Mouse (Mus musculus): ENCODE data around the gene Hist1h4d. TPM values are rescaled to one million over a fixed set of nuclear protein-coding genes. Genes with fewer than 3 reads are reported as not detected.
"Not testable (repeated sequence)": the region's sequence is repeated elsewhere in the genome, so short reads cannot be mapped to it uniquely, and the experiment has no call there.

Gene Hist1h4d
- polyA plus RNA-seq, 1 experiment from 2014 or later, result 102 TPM

DNA sequence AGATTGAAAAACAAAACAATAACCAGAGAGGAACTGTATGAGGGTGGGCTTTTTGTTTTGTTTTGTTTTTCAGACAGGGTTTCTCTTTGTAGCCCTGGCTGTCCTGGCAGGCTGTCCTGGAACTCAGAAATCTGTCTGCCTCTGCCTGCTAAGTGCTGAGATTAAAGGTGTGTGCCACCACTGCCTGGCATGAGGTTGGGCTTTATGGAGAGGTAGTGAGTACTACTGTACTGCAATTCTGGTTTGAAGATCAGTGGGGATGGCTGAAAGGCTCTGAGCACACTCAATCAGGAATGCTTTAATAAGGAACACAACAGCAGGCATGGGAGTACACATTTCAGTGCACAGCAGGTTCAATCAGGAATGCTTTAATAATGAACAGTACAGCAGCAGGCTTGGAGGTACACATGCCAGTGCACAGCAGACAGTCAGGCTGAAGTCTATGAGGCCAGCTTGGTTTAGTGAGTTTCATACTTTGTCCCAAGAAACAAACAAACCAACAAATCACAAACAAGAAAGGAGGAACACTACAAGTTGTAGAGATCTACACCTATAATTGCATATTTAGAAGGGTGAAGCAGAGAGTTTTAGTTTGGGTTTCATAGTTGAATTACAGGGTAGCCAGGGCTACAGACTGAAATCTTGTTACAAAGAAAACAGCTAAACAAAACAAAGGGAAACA is 2.1 kb downstream of the Hist1h4d start:
- Histone ChIP-seq H3K36me3 (ENCODE audit: insufficient read depth, low read length) (no peaks in the 10 kb centered on the region), H3K4me3 (ENCODE audit: low read length) (no peak overlapping the region), H3K9ac (replicated peaks; ENCODE audit: low read length) (peak overlapping the region; percentile 7; the same call in 1 of the 2 replicates), H3K27me3 (ENCODE audit: insufficient read depth, low read length) (no peaks in the 10 kb centered on the region), H3K27ac (ENCODE audit: low read length) (peak overlapping the region; percentile 92), H3K4me2 (replicated peaks; ENCODE audit: low read depth, low read length) (peak overlapping the region; percentile 7; the same call in 1 of the 2 replicates), H3K9me3 (ENCODE audit: low read length) (no peaks in the 10 kb centered on the region), H3K4me1 (ENCODE audit: insufficient read depth, low read length) (peaks cover 35% of the 10 kb centered on the region)
- no peak for ATAC-seq (ENCODE audit: low FRiP score, low TSS enrichment)

DNA sequence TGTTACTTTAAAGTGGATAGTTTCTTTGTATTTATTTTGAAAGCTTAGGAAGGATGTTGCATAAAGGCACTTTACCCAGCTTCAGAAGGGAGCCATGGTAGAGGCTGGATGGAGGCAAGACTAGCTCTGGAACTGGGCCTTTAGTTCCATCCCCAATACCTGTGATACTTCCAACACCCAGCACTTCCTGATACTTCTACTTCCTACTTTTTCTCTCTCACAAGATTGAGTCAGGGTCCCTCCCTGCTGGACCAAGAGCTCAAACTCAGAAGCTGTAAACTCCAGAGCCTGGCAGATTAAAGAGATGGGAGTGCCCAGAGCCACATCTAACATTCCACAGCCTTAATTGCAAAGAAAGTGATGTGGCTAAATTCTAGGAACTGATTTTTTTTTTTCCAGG is 2.9 kb downstream of the Hist1h4d start:
- Histone ChIP-seq H3K27ac (ENCODE audit: low read length) (peak overlapping the region; percentile 95), H3K4me1 (ENCODE audit: insufficient read depth, low read length) (peaks cover 35% of the 10 kb centered on the region), H3K9ac (replicated peaks; ENCODE audit: low read length) (peak overlapping the region; percentile 88), H3K27me3 (ENCODE audit: insufficient read depth, low read length) (no peaks in the 10 kb centered on the region), H3K9me3 (ENCODE audit: low read length) (no peaks in the 10 kb centered on the region), H3K4me3 (ENCODE audit: low read length) (peak overlapping the region; percentile 46), H3K36me3 (ENCODE audit: insufficient read depth, low read length) (no peaks in the 10 kb centered on the region), H3K4me2 (replicated peaks; ENCODE audit: low read depth, low read length) (peak overlapping the region; percentile 83)
- no peak for ATAC-seq (ENCODE audit: low FRiP score, low TSS enrichment)

DNA sequence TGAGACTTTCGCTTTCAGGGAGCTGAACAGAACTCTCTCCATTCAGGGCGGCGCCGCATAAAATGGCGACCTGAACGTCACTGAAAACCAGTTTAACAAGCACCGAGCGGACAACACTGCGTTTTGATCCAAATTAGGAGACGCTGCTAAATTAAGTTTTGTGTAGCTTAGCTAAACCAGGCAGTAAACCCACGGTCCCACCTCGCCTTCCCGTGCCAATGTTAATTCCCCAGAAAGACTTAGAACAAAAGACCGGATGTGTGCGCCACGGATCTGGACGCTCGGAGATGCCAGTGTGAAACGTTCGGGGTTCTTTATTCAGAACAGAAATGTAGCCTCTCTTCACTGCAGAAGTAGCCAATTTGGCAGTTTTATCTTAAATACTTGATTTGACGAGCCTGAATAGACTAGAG is 3.6 kb downstream of the Hist1h4d start:
- H3K27ac ChIP-seq (ENCODE audit: low read length), result peak overlapping the region; percentile 95
- no peaks in the 10 kb centered on the region for H3K36me3 ChIP-seq (ENCODE audit: insufficient read depth, low read length)
- H3K4me3 ChIP-seq (ENCODE audit: low read length), result peak overlapping the region; percentile 46
- ATAC-seq (ENCODE audit: low FRiP score, low TSS enrichment), result no peak
- no peaks in the 10 kb centered on the region for H3K27me3 ChIP-seq (ENCODE audit: insufficient read depth, low read length)
- H3K9ac ChIP-seq (replicated peaks; ENCODE audit: low read length), result peak overlapping the region; percentile 88
- under 1% methylated on average over 21 of the region's 21 CpGs for WGBS
- peaks cover 35% of the 10 kb centered on the region for H3K4me1 ChIP-seq (ENCODE audit: insufficient read depth, low read length)
- H3K9me3 ChIP-seq (ENCODE audit: low read length), result no peaks in the 10 kb centered on the region
- H3K4me2 ChIP-seq (replicated peaks; ENCODE audit: low read depth, low read length), result peak overlapping the region; percentile 83

DNA sequence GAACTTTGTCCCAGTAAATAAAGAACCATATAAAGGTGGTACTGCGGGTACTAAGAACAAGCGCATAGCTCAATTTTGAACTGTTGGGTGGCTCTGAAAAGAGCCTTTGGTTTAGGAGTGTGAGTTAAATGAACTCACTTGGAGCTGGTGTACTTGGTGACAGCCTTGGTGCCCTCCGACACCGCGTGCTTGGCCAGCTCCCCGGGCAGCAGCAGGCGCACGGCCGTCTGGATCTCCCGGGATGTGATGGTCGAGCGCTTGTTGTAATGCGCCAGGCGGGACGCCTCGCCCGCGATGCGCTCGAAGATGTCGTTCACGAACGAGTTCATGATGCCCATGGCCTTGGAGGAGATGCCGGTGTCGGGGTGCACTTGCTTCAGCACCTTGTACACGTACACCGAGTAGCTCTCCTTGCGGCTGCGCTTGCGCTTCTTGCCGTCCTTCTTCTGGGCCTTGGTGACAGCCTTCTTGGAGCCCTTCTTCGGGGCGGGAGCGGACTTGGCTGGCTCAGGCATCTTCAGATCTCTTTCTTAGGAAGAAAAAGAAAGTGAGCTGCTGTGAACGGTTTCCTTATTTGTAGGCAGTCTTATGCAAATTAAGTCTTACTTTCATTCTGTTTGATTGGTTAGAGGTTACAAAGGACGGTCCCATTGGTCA is 4.2 kb downstream of the Hist1h4d start:
- Histone ChIP-seq H3K27ac (ENCODE audit: low read length) (peak overlapping the region; percentile 95), H3K4me2 (replicated peaks; ENCODE audit: low read depth, low read length) (peak overlapping the region; percentile 83), H3K4me3 (ENCODE audit: low read length) (peak overlapping the region; percentile 46), H3K9ac (replicated peaks; ENCODE audit: low read length) (peak overlapping the region; percentile 88), H3K4me1 (ENCODE audit: insufficient read depth, low read length) (peaks cover 35% of the 10 kb centered on the region)
- H3K27me3 ChIP-seq (ENCODE audit: insufficient read depth, low read length); H3K36me3 ChIP-seq (ENCODE audit: insufficient read depth, low read length); H3K9me3 ChIP-seq (ENCODE audit: low read length): not testable (repeated sequence)
- ATAC-seq (ENCODE audit: low FRiP score, low TSS enrichment), result peak; percentile 90
- WGBS, result 1% methylated on average over 22 of the region's 36 CpGs

DNA sequence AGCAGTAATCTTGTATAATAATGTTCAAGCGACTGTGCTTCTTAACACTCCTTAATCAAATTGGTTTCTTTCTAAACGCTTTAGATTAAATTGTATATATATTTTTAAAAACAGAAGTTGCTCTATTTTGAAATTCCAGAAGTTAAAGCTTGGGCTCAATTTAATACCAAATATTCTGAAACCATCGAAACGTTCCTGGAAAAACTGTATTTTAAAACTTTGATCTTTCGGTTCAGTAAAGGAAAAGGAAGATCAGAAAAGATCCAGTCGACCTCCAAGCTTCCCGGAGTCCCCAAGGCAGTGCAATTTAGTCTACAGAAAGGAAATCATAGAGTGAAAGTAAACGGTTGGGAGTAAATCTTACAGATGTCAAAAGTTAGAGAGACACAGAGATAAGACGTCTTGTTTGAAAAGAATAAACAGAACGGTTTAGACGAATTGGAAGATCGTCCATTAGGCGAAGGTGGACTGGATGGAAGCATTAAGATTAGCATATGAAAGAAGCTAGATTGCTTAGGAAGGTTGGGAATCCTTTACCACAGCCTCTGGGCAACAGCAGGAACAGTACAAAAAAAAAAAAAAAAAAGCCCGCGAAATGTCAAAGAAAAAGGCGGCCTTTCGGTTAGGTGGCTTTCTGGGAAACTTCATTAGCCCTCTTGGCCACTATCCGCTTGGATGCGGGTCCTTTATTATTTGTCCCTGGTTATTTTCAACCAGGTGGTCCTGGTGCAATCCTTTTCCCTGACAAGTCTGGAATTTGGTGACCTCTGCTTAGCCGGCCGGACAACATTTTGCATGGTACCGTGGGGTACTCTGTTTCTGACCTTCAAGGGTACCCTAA is 4.9 kb downstream of the Hist1h4d start:
- no peak for ATAC-seq (ENCODE audit: low FRiP score, low TSS enrichment)
- WGBS, result 1% methylated on average over 21 of the region's 22 CpGs
- no peaks in the 10 kb centered on the region for H3K9me3 ChIP-seq (ENCODE audit: low read length)

DNA sequence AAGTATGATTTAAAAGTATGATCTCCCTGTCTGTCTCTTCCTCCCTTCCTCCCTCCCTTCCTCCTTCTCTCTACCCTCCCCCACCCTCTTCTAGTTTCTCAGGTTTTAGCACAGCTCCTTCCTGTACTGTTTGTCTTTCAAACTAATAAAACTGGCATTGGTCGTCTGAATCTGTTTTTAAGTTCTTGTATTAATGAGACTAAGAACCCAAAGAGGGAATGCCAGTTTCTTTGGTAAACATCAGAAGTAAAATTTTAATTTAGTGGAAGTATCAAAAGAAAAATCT is 5.5 kb downstream of the Hist1h4d start:
- Histone ChIP-seq H3K9ac (replicated peaks; ENCODE audit: low read length) (peak overlapping the region; percentile 71), H3K4me3 (ENCODE audit: low read length) (peak overlapping the region; percentile 41), H3K36me3 (ENCODE audit: insufficient read depth, low read length) (no peaks in the 10 kb centered on the region), H3K9me3 (ENCODE audit: low read length) (no peaks in the 10 kb centered on the region), H3K27ac (ENCODE audit: low read length) (peak overlapping the region; percentile 99), H3K4me1 (ENCODE audit: insufficient read depth, low read length) (peaks cover 33% of the 10 kb centered on the region), H3K27me3 (ENCODE audit: insufficient read depth, low read length) (no peaks in the 10 kb centered on the region), H3K4me2 (replicated peaks; ENCODE audit: low read depth, low read length) (peak overlapping the region; percentile 83)
- WGBS, result 2% methylated on average over 1 of the region's 1 CpGs
- ATAC-seq (ENCODE audit: low FRiP score, low TSS enrichment), result no peak

More for the DNA sequence above, 4.9 kb downstream of the Hist1h4d start:
- Histone ChIP-seq H3K4me1 (ENCODE audit: insufficient read depth, low read length) (peaks cover 35% of the 10 kb centered on the region), H3K36me3 (ENCODE audit: insufficient read depth, low read length) (no peaks in the 10 kb centered on the region), H3K27me3 (ENCODE audit: insufficient read depth, low read length) (no peaks in the 10 kb centered on the region), H3K9ac (replicated peaks; ENCODE audit: low read length) (peak overlapping the region; percentile 71), H3K4me3 (ENCODE audit: low read length) (peak overlapping the region; percentile 41), H3K4me2 (replicated peaks; ENCODE audit: low read depth, low read length) (peak overlapping the region; percentile 83), H3K27ac (ENCODE audit: low read length) (peak overlapping the region; percentile 99)

DNA sequence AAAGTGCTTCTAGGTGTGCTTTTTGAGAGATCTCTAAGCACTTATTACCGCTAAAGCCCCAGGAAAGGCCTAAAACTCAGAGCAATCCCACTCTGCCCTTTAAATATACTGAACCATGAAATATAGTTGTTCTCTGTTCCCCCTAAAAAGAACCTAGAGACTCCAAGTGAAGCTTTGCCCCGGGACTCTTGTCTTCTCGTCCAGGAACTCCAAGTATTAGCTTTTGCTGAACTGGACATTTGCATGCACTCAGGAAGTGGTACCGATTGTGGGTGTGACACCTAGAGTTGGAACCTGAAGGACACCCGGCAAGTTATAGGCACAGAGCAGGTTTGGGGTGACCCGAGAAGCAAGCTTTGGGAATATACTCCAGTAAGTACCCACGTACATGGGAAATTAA is 9.8 kb downstream of the Hist1h4d start:
- ATAC-seq (ENCODE audit: low FRiP score, low TSS enrichment), result no peak
- 95% methylated on average over 7 of the region's 7 CpGs for WGBS
- no peaks in the 10 kb centered on the region for H3K27me3 ChIP-seq (ENCODE audit: insufficient read depth, low read length)

DNA sequence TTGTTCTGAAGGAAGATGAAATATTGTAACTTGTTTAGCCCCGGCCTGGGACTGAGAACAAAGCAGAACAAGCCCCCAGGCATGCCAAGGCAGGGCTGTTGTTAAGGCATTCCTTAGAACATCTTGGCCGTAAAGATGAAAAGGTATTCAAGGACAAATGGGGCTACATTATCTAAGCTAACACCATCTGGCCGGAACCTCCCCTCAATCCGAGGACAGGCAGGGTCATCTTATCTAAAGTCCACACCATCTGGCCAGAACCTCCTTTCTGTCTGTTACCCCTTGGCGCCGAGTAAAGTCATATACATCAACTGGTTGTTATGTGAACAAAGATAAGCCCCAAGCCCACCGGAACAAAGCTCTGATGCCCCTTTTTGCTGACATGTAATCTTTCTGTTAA is 10.5 kb downstream of the Hist1h4d start:
- H3K4me1 ChIP-seq (ENCODE audit: insufficient read depth, low read length), result peaks cover 17% of the 10 kb centered on the region
- H3K36me3 ChIP-seq (ENCODE audit: insufficient read depth, low read length); H3K4me3 ChIP-seq (ENCODE audit: low read length); H3K27me3 ChIP-seq (ENCODE audit: insufficient read depth, low read length); H3K9me3 ChIP-seq (ENCODE audit: low read length); H3K4me2 ChIP-seq (replicated peaks; ENCODE audit: low read depth, low read length); H3K9ac ChIP-seq (replicated peaks; ENCODE audit: low read length); ATAC-seq (ENCODE audit: low FRiP score, low TSS enrichment); H3K27ac ChIP-seq (ENCODE audit: low read length): not testable (repeated sequence)
- 73% methylated on average over 7 of the region's 7 CpGs for WGBS

More for the DNA sequence above, 9.8 kb downstream of the Hist1h4d start:
- Histone ChIP-seq H3K27ac (ENCODE audit: low read length) (no peak overlapping the region), H3K9ac (replicated peaks; ENCODE audit: low read length) (no peak overlapping the region), H3K9me3 (ENCODE audit: low read length) (no peaks in the 10 kb centered on the region), H3K4me1 (ENCODE audit: insufficient read depth, low read length) (peaks cover 22% of the 10 kb centered on the region), H3K4me3 (ENCODE audit: low read length) (no peak overlapping the region), H3K36me3 (ENCODE audit: insufficient read depth, low read length) (no peaks in the 10 kb centered on the region), H3K4me2 (replicated peaks; ENCODE audit: low read depth, low read length) (no peak overlapping the region)

DNA sequence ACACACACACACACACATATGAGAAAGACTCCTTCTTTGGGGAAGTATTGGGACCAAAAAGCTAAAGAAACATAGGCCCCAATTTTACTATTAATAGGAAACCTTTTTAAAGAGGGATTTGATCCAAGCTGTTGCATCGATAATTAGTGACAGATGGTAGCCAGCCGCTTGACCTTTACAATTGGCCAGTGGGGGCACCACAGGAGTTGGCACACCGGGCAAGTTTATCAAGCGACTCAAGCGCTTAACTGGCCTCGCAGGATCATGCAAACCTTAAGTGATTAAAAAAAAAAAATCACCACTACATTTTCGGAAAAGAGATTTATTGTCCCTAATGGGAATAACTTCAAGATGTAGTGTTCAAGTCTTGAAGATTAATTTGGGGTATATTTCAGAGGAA is 11.2 kb downstream of the Hist1h4d start:
- no peak overlapping the region for H3K4me2 ChIP-seq (replicated peaks; ENCODE audit: low read depth, low read length)
- no peaks in the 10 kb centered on the region for H3K27me3 ChIP-seq (ENCODE audit: insufficient read depth, low read length)
- peaks cover 14% of the 10 kb centered on the region for H3K4me1 ChIP-seq (ENCODE audit: insufficient read depth, low read length)
- no peaks in the 10 kb centered on the region for H3K36me3 ChIP-seq (ENCODE audit: insufficient read depth, low read length)
- H3K27ac ChIP-seq (ENCODE audit: low read length), result peak overlapping the region; percentile 86
- no peak overlapping the region for H3K9ac ChIP-seq (replicated peaks; ENCODE audit: low read length)
- H3K4me3 ChIP-seq (ENCODE audit: low read length), result no peak overlapping the region
- WGBS, result 61% methylated on average over 7 of the region's 7 CpGs
- no peaks in the 10 kb centered on the region for H3K9me3 ChIP-seq (ENCODE audit: low read length)
- ATAC-seq (ENCODE audit: low FRiP score, low TSS enrichment), result no peak

Data from kidney, embryonic 16.5 days (tissue).